Mouse (Mus musculus) liver, embryonic 13.5 days (tissue): ENCODE results near the gene Tcte1. TPM values are rescaled to one million over a fixed set of nuclear protein-coding genes. Genes with fewer than 3 reads are reported as not detected.

Experiments used
- ATAC-seq: fragments of 200-750 bp; cut with Nextera tagmentation; 2 replicates; pipeline ENCODE4 v1.8.0; 2017; ENCODE audit warnings: low read depth, mild to moderate bottlenecking, moderate number of reproducible peaks, moderate library complexity
- DNase-seq: peaks from one replicate; pipeline ENCODE4 v3.0.0; 2022
- H3K27ac ChIP-seq: fragments of 300-500 bp; sonication (generic); 2 replicates; pipeline ENCODE4 v1.5.1; 2015; ENCODE audit warnings: moderate library complexity, mild to moderate bottlenecking, inconsistent platforms
- H3K27me3 ChIP-seq: fragments of 300-500 bp; sonication (generic); 2 replicates; pipeline ENCODE4 v1.6.1; 2015; ENCODE audit warnings: mild to moderate bottlenecking, inconsistent platforms
- H3K36me3 ChIP-seq: fragments of 300-500 bp; sonication (generic); 2 replicates; pipeline ENCODE4 v1.6.1; 2015; ENCODE audit warnings: mild to moderate bottlenecking, inconsistent platforms
- H3K4me1 ChIP-seq: fragments of 300-500 bp; sonication (generic); replicated peaks from 2 replicates; pipeline ENCODE4 v1.6.1; 2015; ENCODE audit warnings: inconsistent platforms
- H3K4me2 ChIP-seq: fragments of 300-500 bp; sonication (generic); 2 replicates; pipeline ENCODE4 v1.6.1; 2015; ENCODE audit warnings: inconsistent platforms, mild to moderate bottlenecking, moderate library complexity
- H3K4me3 ChIP-seq: fragments of 300-500 bp; sonication (generic); replicated peaks from 2 replicates; pipeline ENCODE4 v1.5.1; 2015; ENCODE audit warnings: mild to moderate bottlenecking, inconsistent platforms
- H3K9ac ChIP-seq: fragments of 300-500 bp; sonication (generic); 2 replicates; pipeline ENCODE4 v1.6.1; 2015; ENCODE audit warnings: mild to moderate bottlenecking, inconsistent platforms
- H3K9me3 ChIP-seq: fragments of 300-500 bp; sonication (generic); replicated peaks from 2 replicates; pipeline ENCODE4 v1.6.1; 2016; ENCODE audit warnings: inconsistent platforms
- WGBS: fragments of 180-500 bp; shearing (Covaris S2); methylation state at CpG from one replicate; pipeline ENCODE4 v1.1.7; 2015; ENCODE audit not compliant: insufficient replicate concordance; 5-methylcytosine and 5-hydroxymethylcytosine counted together
- polyA plus RNA-seq: library from polyadenylated mRNA; unstranded; fragments of >200 nt; fragmentation: Nextera tagmentation; extraction: Ambion mirVana; gene quantifications from 2 replicates; pipeline ENCODE4 v1.2.1, GENCODE M21; 2015

The Tcte1 gene
- polyA plus RNA-seq, 1 experiment from 2014 or later: not detected

GRCm38 (mm10) chr17:45536264-45536663 is 13.0 kb downstream of the Tcte1 start:
- Histone ChIP-seq H3K4me1 (no peaks in the 10 kb centered on the region), H3K9ac (no peak overlapping the region), H3K9me3 (no peaks in the 10 kb centered on the region), H3K27me3 (peaks cover 96% of the 10 kb centered on the region), H3K4me2 (no peak overlapping the region), H3K4me3 (no peak overlapping the region), H3K36me3 (no peaks in the 10 kb centered on the region), H3K27ac (no peak overlapping the region)
- ATAC-seq: no peak
- WGBS: 10% methylated on average over 5 of the region's 5 CpGs
- no peak for DNase-seq

DNA sequence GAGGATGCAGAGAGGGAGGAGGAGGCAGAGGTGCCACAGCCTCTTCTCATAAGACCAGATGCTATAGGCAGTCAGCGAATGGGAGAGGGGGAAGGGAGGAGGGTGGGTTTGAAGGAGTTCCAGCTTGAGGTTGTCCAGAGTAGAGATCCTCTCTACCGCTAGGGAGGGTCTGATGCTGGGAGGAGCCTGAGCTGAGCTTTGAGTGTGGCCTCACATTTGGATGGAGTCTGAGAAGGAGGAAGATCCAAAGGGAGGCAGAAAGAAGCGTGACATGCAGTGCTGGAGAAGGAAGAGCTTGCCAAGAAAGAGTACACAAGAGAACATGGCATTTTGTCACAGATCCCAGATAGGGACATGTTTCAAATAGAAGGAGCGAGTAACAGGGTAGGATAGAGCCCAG is 15.2 kb downstream of the Tcte1 start:
- H3K27me3 ChIP-seq: peaks cover 96% of the 10 kb centered on the region
- H3K4me1 ChIP-seq: no peaks in the 10 kb centered on the region
- H3K27ac ChIP-seq: no peak overlapping the region
- H3K9ac ChIP-seq: no peak overlapping the region
- ATAC-seq: no peak
- DNase-seq: no peak
- H3K36me3 ChIP-seq: no peaks in the 10 kb centered on the region
- 46% methylated on average over 4 of the region's 4 CpGs for WGBS
- H3K4me2 ChIP-seq: no peak overlapping the region
- no peak overlapping the region for H3K4me3 ChIP-seq
- H3K9me3 ChIP-seq: no peaks in the 10 kb centered on the region

- ATAC-seq: no peak
- DNase-seq: no peak
- 59% methylated on average over 21 of the region's 21 CpGs for whole genome bisulfite sequencing
- no peak overlapping the region for H3K27ac ChIP-seq
- peaks cover 99% of the 10 kb centered on the region for H3K27me3 ChIP-seq
- no peaks in the 10 kb centered on the region for H3K36me3 ChIP-seq
- no peaks in the 10 kb centered on the region for H3K9me3 ChIP-seq
- H3K9ac ChIP-seq: no peak overlapping the region
- H3K4me1 ChIP-seq: peaks cover 1% of the 10 kb centered on the region; the same call in 1 of the 2 replicates
- H3K4me3 ChIP-seq: no peak overlapping the region
- no peak overlapping the region for H3K4me2 ChIP-seq
Observed at GRCm38 (mm10) chr17:45539664-45540063, 16.4 kb downstream of the Tcte1 start.

DNA sequence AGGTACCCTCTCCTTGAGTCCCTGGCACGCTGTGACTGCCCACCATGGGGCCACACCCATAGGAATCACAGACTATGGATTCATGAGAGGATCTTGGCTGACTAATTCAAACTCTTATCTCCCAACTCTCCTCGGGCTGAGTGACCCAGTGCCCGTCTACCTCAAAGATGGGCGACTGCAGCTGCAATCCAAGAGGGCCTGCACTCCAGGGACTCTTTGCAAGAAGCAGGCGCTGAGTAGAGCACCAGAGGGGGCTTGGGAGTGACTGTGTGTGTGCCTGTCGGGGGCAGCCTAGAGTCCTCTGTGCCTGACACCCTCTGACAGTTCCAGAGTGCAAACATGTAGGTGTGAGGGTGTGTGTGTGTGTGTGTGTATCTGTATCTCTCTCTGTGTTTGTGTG is 18.9 kb downstream of the Tcte1 start:
- Histone ChIP-seq H3K4me2 (no peak overlapping the region), H3K9ac (no peak overlapping the region), H3K27ac (no peak overlapping the region), H3K4me1 (peaks cover 11% of the 10 kb centered on the region), H3K4me3 (no peak overlapping the region), H3K27me3 (peaks cover 99% of the 10 kb centered on the region), H3K9me3 (no peaks in the 10 kb centered on the region), H3K36me3 (no peaks in the 10 kb centered on the region)
- no peak for ATAC-seq
- WGBS: 18% methylated on average over 6 of the region's 6 CpGs
- no peak for DNase-seq

- H3K4me3 ChIP-seq: no peak overlapping the region
- H3K4me2 ChIP-seq: no peak overlapping the region
- WGBS: 54% methylated on average over 2 of the region's 2 CpGs
- no peaks in the 10 kb centered on the region for H3K9me3 ChIP-seq
- H3K36me3 ChIP-seq: no peaks in the 10 kb centered on the region
- no peak overlapping the region for H3K27ac ChIP-seq
- H3K27me3 ChIP-seq: peaks cover 100% of the 10 kb centered on the region
- no peak for DNase-seq
- H3K4me1 ChIP-seq: peaks cover 11% of the 10 kb centered on the region
- H3K9ac ChIP-seq: no peak overlapping the region
- ATAC-seq: no peak
Observed at GRCm38 (mm10) chr17:45542705-45543104, 19.5 kb downstream of the Tcte1 start.

GRCm38 (mm10) chr17:45543115-45543514 is 19.9 kb downstream of the Tcte1 start:
- no peak for ATAC-seq
- peaks cover 11% of the 10 kb centered on the region for H3K4me1 ChIP-seq
- no peaks in the 10 kb centered on the region for H3K36me3 ChIP-seq
- 15% methylated on average over 1 of the region's 1 CpGs for WGBS
- H3K4me3 ChIP-seq: no peak overlapping the region
- no peaks in the 10 kb centered on the region for H3K9me3 ChIP-seq
- DNase-seq: no peak
- H3K4me2 ChIP-seq: no peak overlapping the region
- H3K9ac ChIP-seq: no peak overlapping the region
- peaks cover 100% of the 10 kb centered on the region for H3K27me3 ChIP-seq
- no peak overlapping the region for H3K27ac ChIP-seq

- Histone ChIP-seq H3K27me3 (peaks cover 100% of the 10 kb centered on the region), H3K9ac (no peak overlapping the region), H3K4me1 (peaks cover 18% of the 10 kb centered on the region), H3K36me3 (no peaks in the 10 kb centered on the region), H3K27ac (no peak overlapping the region), H3K9me3 (no peaks in the 10 kb centered on the region), H3K4me3 (no peak overlapping the region), H3K4me2 (0 out of 2 replicates have a peak overlapping the region, but pooled peaks have one; percentile 30)
- DNase-seq (no peak), ATAC-seq (no peak)
- 4% methylated on average over 24 of the region's 24 CpGs for WGBS
Observed at GRCm38 (mm10) chr17:45544001-45544872, 21.0 kb downstream of the Tcte1 start.

- Histone ChIP-seq H3K27me3 (peaks cover 100% of the 10 kb centered on the region), H3K4me1 (peaks cover 20% of the 10 kb centered on the region), H3K27ac (no peak overlapping the region), H3K36me3 (no peaks in the 10 kb centered on the region), H3K4me2 (peak overlapping the region; percentile 30; the same call in 1 of the 2 replicates), H3K9ac (no peak overlapping the region), H3K9me3 (no peaks in the 10 kb centered on the region), H3K4me3 (peak overlapping the region; percentile 21; the same call in 1 of the 2 replicates)
- WGBS: 2% methylated on average over 44 of the region's 46 CpGs
- DNase-seq (no peak), ATAC-seq (no peak)
Observed at GRCm38 (mm10) chr17:45544873-45545277, 21.6 kb downstream of the Tcte1 start.

- Histone ChIP-seq H3K27ac (no peak overlapping the region), H3K36me3 (no peaks in the 10 kb centered on the region), H3K4me3 (peak overlapping the region; percentile 21), H3K9ac (no peak overlapping the region), H3K27me3 (peaks cover 100% of the 10 kb centered on the region), H3K9me3 (no peaks in the 10 kb centered on the region), H3K4me1 (peaks cover 20% of the 10 kb centered on the region), H3K4me2 (peak overlapping the region; percentile 30)
- ATAC-seq: no peak
- no peak for DNase-seq
- 3% methylated on average over 74 of the region's 74 CpGs for WGBS
Observed at GRCm38 (mm10) chr17:45545278-45545961, 22.2 kb downstream of the Tcte1 start.

DNA sequence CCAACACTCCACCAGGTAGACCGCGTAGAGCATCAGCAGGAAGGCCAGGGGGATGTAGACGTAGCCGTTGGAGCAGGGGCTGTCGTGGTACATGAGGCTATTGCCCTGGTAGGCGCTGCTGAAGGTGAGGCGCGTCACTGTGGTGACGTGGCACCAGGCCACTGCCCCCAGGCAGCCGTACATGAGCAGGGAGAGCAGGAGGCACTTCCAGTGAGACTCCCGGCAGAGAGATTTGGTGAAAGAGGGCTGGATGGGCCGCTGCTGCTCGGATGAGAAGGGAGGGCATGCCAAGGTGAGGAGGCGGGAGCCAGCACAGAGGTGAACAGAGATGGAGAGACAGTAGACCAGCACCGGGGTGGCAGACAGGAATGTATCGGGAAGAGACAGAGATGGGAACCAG is 23.7 kb downstream of the Tcte1 start:
- Histone ChIP-seq H3K9ac (no peak overlapping the region), H3K27me3 (peaks cover 100% of the 10 kb centered on the region), H3K4me2 (no peak overlapping the region), H3K36me3 (no peaks in the 10 kb centered on the region), H3K27ac (no peak overlapping the region), H3K4me3 (no peak overlapping the region), H3K4me1 (peaks cover 23% of the 10 kb centered on the region), H3K9me3 (no peaks in the 10 kb centered on the region)
- ATAC-seq: no peak
- DNase-seq: no peak
- 53% methylated on average over 16 of the region's 16 CpGs for WGBS

DNA sequence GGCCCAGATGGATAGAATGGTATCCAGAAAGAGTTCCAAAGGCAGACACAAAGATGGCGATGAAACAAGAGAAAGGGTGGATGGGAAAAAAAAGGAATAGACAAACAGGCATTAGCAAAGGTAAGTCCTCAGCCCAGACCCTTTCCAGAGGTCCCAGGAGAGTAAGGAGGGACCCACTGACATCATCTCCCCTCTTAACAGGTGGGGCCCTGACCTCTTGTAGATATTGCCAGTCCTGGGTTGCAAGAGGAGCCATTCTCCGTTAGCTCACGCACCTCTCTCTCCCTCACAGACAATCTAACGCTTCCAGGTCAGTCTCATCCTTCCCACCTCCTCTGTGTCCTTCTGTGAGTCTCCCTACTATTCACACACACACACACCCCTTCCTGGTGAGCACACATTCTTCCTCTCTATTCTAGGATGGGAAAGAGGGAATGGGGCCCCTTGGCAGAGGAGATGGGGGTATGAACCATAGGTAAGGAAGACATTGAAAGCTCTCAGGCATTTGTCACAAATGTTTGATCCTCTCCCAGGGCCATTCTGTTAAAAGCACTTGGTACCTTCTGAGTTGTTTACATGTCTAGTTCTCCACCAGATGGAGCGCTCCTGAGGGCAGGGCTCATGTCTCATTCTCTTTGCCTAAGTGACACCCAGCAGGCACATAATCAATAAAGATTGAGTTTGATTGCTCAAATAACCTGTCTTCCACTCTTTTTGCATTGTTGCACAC is 24.4 kb downstream of the Tcte1 start:
- no peaks in the 10 kb centered on the region for H3K36me3 ChIP-seq
- no peak overlapping the region for H3K9ac ChIP-seq
- no peak overlapping the region for H3K4me3 ChIP-seq
- H3K27me3 ChIP-seq: peaks cover 96% of the 10 kb centered on the region
- 51% methylated on average over 5 of the region's 5 CpGs for WGBS
- H3K27ac ChIP-seq: no peak overlapping the region
- H3K4me1 ChIP-seq: peaks cover 24% of the 10 kb centered on the region
- DNase-seq (no peak), ATAC-seq (no peak)
- no peaks in the 10 kb centered on the region for H3K9me3 ChIP-seq
- no peak overlapping the region for H3K4me2 ChIP-seq
